Mouse (Mus musculus): ENCODE data around the gene Ccdc47. TPM values are rescaled to one million over a fixed set of nuclear protein-coding genes. Genes with fewer than 3 reads are reported as not detected.
A peak's percentile ranks its signal among the peaks of the same experiment; 100 is the strongest.

Ccdc47 gene
- polyA plus RNA-seq, 1 experiment from 2014 or later, result 58.9 TPM

GRCm38 (mm10) chr11:106176372-106176771, 39.8 kb downstream of the Ccdc47 start:
- no peak overlapping the region for H3K4me3 ChIP-seq (ENCODE audit: low read depth, low read length)
- H3K27ac ChIP-seq (ENCODE audit: low read depth, low read length), result no peak overlapping the region
- H3K9ac ChIP-seq (ENCODE audit: low read depth, low read length), result no peak overlapping the region
- H3K4me2 ChIP-seq, result no peak overlapping the region
- 57% methylated on average over 5 of the region's 5 CpGs for WGBS (ENCODE audit: insufficient replicate concordance)
- H3K36me3 ChIP-seq (ENCODE audit: control insufficient read depth, insufficient read depth, low read length), result no peaks in the 10 kb centered on the region
- 0 out of 2 replicates have a peak, but pooled peaks cover 5% of the 10 kb centered on the region for H3K4me1 ChIP-seq (ENCODE audit: control insufficient read depth, insufficient read depth, low read length)
- no peaks in the 10 kb centered on the region for H3K27me3 ChIP-seq (ENCODE audit: control insufficient read depth, insufficient read depth, low read length)
- ATAC-seq (replicated peaks; ENCODE audit: insufficient number of reproducible peaks, low FRiP score, low TSS enrichment), result no peak
- no peaks in the 10 kb centered on the region for H3K9me3 ChIP-seq (replicated peaks; ENCODE audit: control insufficient read depth, low read length)

- WGBS (ENCODE audit: insufficient replicate concordance), result 62% methylated on average over 3 of the region's 3 CpGs
- no peak overlapping the region for H3K27ac ChIP-seq (ENCODE audit: low read depth, low read length)
Observed at GRCm38 (mm10) chr11:106175081-106175480, 41.1 kb downstream of the Ccdc47 start.

GRCm38 (mm10) chr11:106174372-106174771, 41.8 kb downstream of the Ccdc47 start:
- no peak overlapping the region for H3K4me2 ChIP-seq
- H3K27me3 ChIP-seq (ENCODE audit: control insufficient read depth, insufficient read depth, low read length), result no peaks in the 10 kb centered on the region
- 80% methylated on average over 5 of the region's 5 CpGs for WGBS (ENCODE audit: insufficient replicate concordance)
- ATAC-seq (replicated peaks; ENCODE audit: insufficient number of reproducible peaks, low FRiP score, low TSS enrichment), result no peak
- H3K36me3 ChIP-seq (ENCODE audit: control insufficient read depth, insufficient read depth, low read length), result no peaks in the 10 kb centered on the region
- H3K9me3 ChIP-seq (replicated peaks; ENCODE audit: control insufficient read depth, low read length), result no peaks in the 10 kb centered on the region
- H3K27ac ChIP-seq (ENCODE audit: low read depth, low read length), result no peak overlapping the region
- no peak overlapping the region for H3K9ac ChIP-seq (ENCODE audit: low read depth, low read length)
- 0 out of 2 replicates have a peak, but pooled peaks cover 5% of the 10 kb centered on the region for H3K4me1 ChIP-seq (ENCODE audit: control insufficient read depth, insufficient read depth, low read length)
- no peak overlapping the region for H3K4me3 ChIP-seq (ENCODE audit: low read depth, low read length)

More at GRCm38 (mm10) chr11:106175081-106175480, 41.1 kb downstream of the Ccdc47 start:
- Histone ChIP-seq H3K9me3 (replicated peaks; ENCODE audit: control insufficient read depth, low read length) (no peaks in the 10 kb centered on the region), H3K4me3 (ENCODE audit: low read depth, low read length) (no peak overlapping the region), H3K36me3 (ENCODE audit: control insufficient read depth, insufficient read depth, low read length) (no peaks in the 10 kb centered on the region), H3K9ac (ENCODE audit: low read depth, low read length) (no peak overlapping the region), H3K4me2 (no peak overlapping the region), H3K27me3 (ENCODE audit: control insufficient read depth, insufficient read depth, low read length) (no peaks in the 10 kb centered on the region), H3K4me1 (ENCODE audit: control insufficient read depth, insufficient read depth, low read length) (0 out of 2 replicates have a peak, but pooled peaks cover 5% of the 10 kb centered on the region)
- ATAC-seq (replicated peaks; ENCODE audit: insufficient number of reproducible peaks, low FRiP score, low TSS enrichment), result no peak

- no peak for ATAC-seq (replicated peaks; ENCODE audit: insufficient number of reproducible peaks, low FRiP score, low TSS enrichment)
- no peak overlapping the region for H3K27ac ChIP-seq (ENCODE audit: low read depth, low read length)
- H3K4me1 ChIP-seq (ENCODE audit: control insufficient read depth, insufficient read depth, low read length), result no peaks in the 10 kb centered on the region
- H3K36me3 ChIP-seq (ENCODE audit: control insufficient read depth, insufficient read depth, low read length), result no peaks in the 10 kb centered on the region; the same call in 1 of the 2 replicates
- 92% methylated on average over 2 of the region's 2 CpGs for WGBS (ENCODE audit: insufficient replicate concordance)
- H3K4me3 ChIP-seq (ENCODE audit: low read depth, low read length), result no peak overlapping the region
- no peaks in the 10 kb centered on the region for H3K9me3 ChIP-seq (replicated peaks; ENCODE audit: control insufficient read depth, low read length)
- H3K4me2 ChIP-seq, result no peak overlapping the region
- no peaks in the 10 kb centered on the region for H3K27me3 ChIP-seq (ENCODE audit: control insufficient read depth, insufficient read depth, low read length)
- no peak overlapping the region for H3K9ac ChIP-seq (ENCODE audit: low read depth, low read length)
Observed at GRCm38 (mm10) chr11:106173228-106173627, 42.9 kb downstream of the Ccdc47 start.

GRCm38 (mm10) chr11:106170807-106171206, 45.3 kb downstream of the Ccdc47 start:
- Histone ChIP-seq H3K27ac (ENCODE audit: low read depth, low read length) (no peak overlapping the region), H3K9ac (ENCODE audit: low read depth, low read length) (no peak overlapping the region), H3K4me2 (no peak overlapping the region), H3K36me3 (ENCODE audit: control insufficient read depth, insufficient read depth, low read length) (peaks cover 5% of the 10 kb centered on the region), H3K4me3 (ENCODE audit: low read depth, low read length) (no peak overlapping the region), H3K4me1 (ENCODE audit: control insufficient read depth, insufficient read depth, low read length) (no peaks in the 10 kb centered on the region), H3K9me3 (replicated peaks; ENCODE audit: control insufficient read depth, low read length) (no peaks in the 10 kb centered on the region), H3K27me3 (ENCODE audit: control insufficient read depth, insufficient read depth, low read length) (no peaks in the 10 kb centered on the region)
- no peak for ATAC-seq (replicated peaks; ENCODE audit: insufficient number of reproducible peaks, low FRiP score, low TSS enrichment)
- 76% methylated on average over 7 of the region's 7 CpGs for WGBS (ENCODE audit: insufficient replicate concordance)

- Histone ChIP-seq H3K36me3 (ENCODE audit: control insufficient read depth, insufficient read depth, low read length) (peaks cover 15% of the 10 kb centered on the region), H3K9ac (ENCODE audit: low read depth, low read length) (no peak overlapping the region), H3K27ac (ENCODE audit: low read depth, low read length) (no peak overlapping the region), H3K4me2 (no peak overlapping the region), H3K4me1 (ENCODE audit: control insufficient read depth, insufficient read depth, low read length) (peaks cover 4% of the 10 kb centered on the region; the same call in 1 of the 2 replicates), H3K9me3 (replicated peaks; ENCODE audit: control insufficient read depth, low read length) (no peaks in the 10 kb centered on the region), H3K4me3 (ENCODE audit: low read depth, low read length) (no peak overlapping the region), H3K27me3 (ENCODE audit: control insufficient read depth, insufficient read depth, low read length) (no peaks in the 10 kb centered on the region)
- WGBS (ENCODE audit: insufficient replicate concordance), result 77% methylated on average over 5 of the region's 5 CpGs
- ATAC-seq (replicated peaks; ENCODE audit: insufficient number of reproducible peaks, low FRiP score, low TSS enrichment), result no peak
Observed at GRCm38 (mm10) chr11:106167435-106167834, 48.7 kb downstream of the Ccdc47 start.

- no peak overlapping the region for H3K27ac ChIP-seq (ENCODE audit: low read depth, low read length)
- no peak overlapping the region for H3K4me2 ChIP-seq
- WGBS (ENCODE audit: insufficient replicate concordance), result 85% methylated on average over 16 of the region's 16 CpGs
- H3K4me1 ChIP-seq (ENCODE audit: control insufficient read depth, insufficient read depth, low read length), result peaks cover 10% of the 10 kb centered on the region; the same call in 1 of the 2 replicates
- H3K4me3 ChIP-seq (ENCODE audit: low read depth, low read length), result no peak overlapping the region
- no peak for ATAC-seq (replicated peaks; ENCODE audit: insufficient number of reproducible peaks, low FRiP score, low TSS enrichment)
- H3K27me3 ChIP-seq (ENCODE audit: control insufficient read depth, insufficient read depth, low read length), result no peaks in the 10 kb centered on the region
- H3K9ac ChIP-seq (ENCODE audit: low read depth, low read length), result no peak overlapping the region
- H3K9me3 ChIP-seq (replicated peaks; ENCODE audit: control insufficient read depth, low read length), result no peaks in the 10 kb centered on the region
- peaks cover 15% of the 10 kb centered on the region for H3K36me3 ChIP-seq (ENCODE audit: control insufficient read depth, insufficient read depth, low read length)
Observed at GRCm38 (mm10) chr11:106164601-106165180, 51.5 kb downstream of the Ccdc47 start.

GRCm38 (mm10) chr11:106163546-106163945, 52.6 kb downstream of the Ccdc47 start:
- H3K4me2 ChIP-seq, result no peak overlapping the region
- H3K9ac ChIP-seq (ENCODE audit: low read depth, low read length), result no peak overlapping the region
- H3K27ac ChIP-seq (ENCODE audit: low read depth, low read length), result peak overlapping the region; percentile 35; the same call in 1 of the 2 replicates
- no peak for ATAC-seq (replicated peaks; ENCODE audit: insufficient number of reproducible peaks, low FRiP score, low TSS enrichment)
- peaks cover 15% of the 10 kb centered on the region for H3K36me3 ChIP-seq (ENCODE audit: control insufficient read depth, insufficient read depth, low read length)
- peaks cover 20% of the 10 kb centered on the region for H3K4me1 ChIP-seq (ENCODE audit: control insufficient read depth, insufficient read depth, low read length)
- 72% methylated on average over 4 of the region's 4 CpGs for WGBS (ENCODE audit: insufficient replicate concordance)
- H3K4me3 ChIP-seq (ENCODE audit: low read depth, low read length), result no peak overlapping the region
- no peaks in the 10 kb centered on the region for H3K9me3 ChIP-seq (replicated peaks; ENCODE audit: control insufficient read depth, low read length)
- H3K27me3 ChIP-seq (ENCODE audit: control insufficient read depth, insufficient read depth, low read length), result no peaks in the 10 kb centered on the region

GRCm38 (mm10) chr11:106162237-106162636, 53.9 kb downstream of the Ccdc47 start:
- Histone ChIP-seq H3K4me3 (ENCODE audit: low read depth, low read length) (no peak overlapping the region), H3K27me3 (ENCODE audit: control insufficient read depth, insufficient read depth, low read length) (no peaks in the 10 kb centered on the region), H3K27ac (ENCODE audit: low read depth, low read length) (no peak overlapping the region), H3K4me2 (no peak overlapping the region), H3K4me1 (ENCODE audit: control insufficient read depth, insufficient read depth, low read length) (peaks cover 24% of the 10 kb centered on the region), H3K9ac (ENCODE audit: low read depth, low read length) (no peak overlapping the region), H3K36me3 (ENCODE audit: control insufficient read depth, insufficient read depth, low read length) (peaks cover 19% of the 10 kb centered on the region), H3K9me3 (replicated peaks; ENCODE audit: control insufficient read depth, low read length) (no peaks in the 10 kb centered on the region)
- 87% methylated on average over 2 of the region's 2 CpGs for WGBS (ENCODE audit: insufficient replicate concordance)
- no peak for ATAC-seq (replicated peaks; ENCODE audit: insufficient number of reproducible peaks, low FRiP score, low TSS enrichment)

All from heart, embryonic 11.5 days (tissue).